Mouse (Mus musculus) neural tube, embryonic 11.5 days (tissue): ENCODE data around the gene Ccdc142. TPM values are rescaled to one million over a fixed set of nuclear protein-coding genes. Genes with fewer than 3 reads are reported as not detected.

Experiments used
- ATAC-seq: fragments of 200-750 bp; cut with Nextera tagmentation; 2 replicates; pipeline ENCODE4 v1.8.0; 2017; ENCODE audit warnings: moderate number of reproducible peaks, mild to moderate bottlenecking, moderate TSS enrichment, moderate library complexity; ENCODE audit not compliant: insufficient read depth, low FRiP score, low TSS enrichment
- DNase-seq: peaks from one replicate; pipeline ENCODE4 v3.0.0-alpha.2; 2015; ENCODE audit warnings: low spot score
- H3K27ac ChIP-seq: fragments of 300-500 bp; sonication (generic); 2 replicates; pipeline ENCODE4 v1.5.1; 2014; ENCODE audit warnings: low read depth, mild to moderate bottlenecking, low read length
- H3K27me3 ChIP-seq: fragments of 300-500 bp; sonication (generic); 2 replicates; pipeline ENCODE4 v1.6.1; 2014; ENCODE audit warnings: mild to moderate bottlenecking, low read length, mixed read lengths; ENCODE audit not compliant: control insufficient read depth, insufficient read depth
- H3K36me3 ChIP-seq: fragments of 300-500 bp; sonication (generic); 2 replicates; pipeline ENCODE4 v1.6.1; 2014; ENCODE audit warnings: mild to moderate bottlenecking, low read length, moderate library complexity, mixed read lengths; ENCODE audit not compliant: control insufficient read depth, insufficient read depth
- H3K4me1 ChIP-seq: fragments of 300-500 bp; sonication (generic); 2 replicates; pipeline ENCODE4 v1.6.1; 2014; ENCODE audit warnings: low read length, mixed read lengths; ENCODE audit not compliant: control insufficient read depth, insufficient read depth
- H3K4me2 ChIP-seq: fragments of 300-500 bp; sonication (generic); 2 replicates; pipeline ENCODE4 v1.6.1; 2014; ENCODE audit warnings: low read depth, mild to moderate bottlenecking, moderate library complexity
- H3K4me3 ChIP-seq: fragments of 300-500 bp; sonication (generic); 2 replicates; pipeline ENCODE4 v1.5.1; 2014; ENCODE audit warnings: low read depth, low read length
- H3K9ac ChIP-seq: fragments of 300-500 bp; sonication (generic); 2 replicates; pipeline ENCODE4 v1.6.1; 2014; ENCODE audit warnings: mild to moderate bottlenecking, low read length
- H3K9me3 ChIP-seq: fragments of 300-500 bp; sonication (generic); 2 replicates; pipeline ENCODE4 v1.6.1; 2016; ENCODE audit warnings: low read length; ENCODE audit not compliant: control insufficient read depth
- WGBS: fragments of 180-500 bp; shearing (Covaris S2); extraction: QIAGEN DNeasy Blood & Tissue Kit; methylation state at CpG from one replicate; pipeline ENCODE4 v1.1.7; 2014; 5-methylcytosine and 5-hydroxymethylcytosine counted together
- polyA plus RNA-seq: library from polyadenylated mRNA; unstranded; fragments of >200 nt; fragmentation: Nextera tagmentation; extraction: Ambion mirVana; gene quantifications from 2 replicates; pipeline ENCODE4 v1.2.1, GENCODE M21; 2014

The Ccdc142 gene
- polyA plus RNA-seq, 1 experiment from 2014 or later = 3.3 TPM

DNA sequence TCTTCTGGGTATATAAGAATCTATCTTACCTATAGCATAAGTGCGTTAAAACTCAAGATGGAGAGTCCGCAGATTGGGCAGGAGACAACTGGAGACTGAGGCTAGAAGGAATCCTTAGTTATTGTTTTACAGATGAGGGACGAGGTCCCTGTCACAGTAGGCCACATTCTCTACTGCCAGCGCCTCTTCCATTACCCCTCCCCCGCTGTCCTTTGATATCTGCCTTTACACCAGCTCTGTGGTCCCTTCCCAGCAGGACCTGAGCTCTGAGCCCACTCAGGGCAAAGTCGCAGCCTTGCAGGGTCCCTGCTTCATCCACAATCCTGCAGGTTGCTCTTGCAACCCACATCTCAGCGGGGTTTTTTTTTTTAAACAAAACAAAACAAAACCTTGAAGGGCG, 33.2 kb upstream of the Ccdc142 start:
- Histone ChIP-seq H3K9me3 (no peaks in the 10 kb centered on the region), H3K27ac (no peak overlapping the region), H3K36me3 (no peaks in the 10 kb centered on the region), H3K4me3 (peak overlapping the region; percentile 28; the same call in 1 of the 2 replicates), H3K4me1 (peaks cover 7% of the 10 kb centered on the region; the same call in 1 of the 2 replicates), H3K4me2 (peak overlapping the region; percentile 24; the same call in 1 of the 2 replicates), H3K9ac (no peak overlapping the region), H3K27me3 (peaks cover 95% of the 10 kb centered on the region)
- 3% methylated on average over 8 of the region's 8 CpGs for WGBS
- ATAC-seq (no peak), DNase-seq (no peak)

- no peak for DNase-seq
- H3K9ac ChIP-seq = peak overlapping the region; percentile 26
- no peak for ATAC-seq
- peaks cover 7% of the 10 kb centered on the region; the same call in 1 of the 2 replicates for H3K4me1 ChIP-seq
- peaks cover 94% of the 10 kb centered on the region for H3K27me3 ChIP-seq
- H3K4me3 ChIP-seq = peak overlapping the region; percentile 28
- H3K27ac ChIP-seq = no peak overlapping the region; the same call in 1 of the 2 replicates
- under 1% methylated on average over 53 of the region's 81 CpGs for WGBS
- H3K9me3 ChIP-seq = no peaks in the 10 kb centered on the region
- peak overlapping the region; percentile 24 for H3K4me2 ChIP-seq
- no peaks in the 10 kb centered on the region for H3K36me3 ChIP-seq
Observed at GRCm38 (mm10) chr6:83068706-83069487, 32.5 kb upstream of the Ccdc142 start.

GRCm38 (mm10) chr6:83069488-83070246, 31.7 kb upstream of the Ccdc142 start:
- DNase-seq (peak; percentile 47), ATAC-seq (no peak)
- Histone ChIP-seq H3K27ac (no peak overlapping the region; the same call in 1 of the 2 replicates), H3K9ac (peak overlapping the region; percentile 26), H3K4me3 (peak overlapping the region; percentile 19), H3K4me1 (peaks cover 7% of the 10 kb centered on the region; the same call in 1 of the 2 replicates), H3K27me3 (peaks cover 94% of the 10 kb centered on the region), H3K36me3 (no peaks in the 10 kb centered on the region), H3K4me2 (peak overlapping the region; percentile 22), H3K9me3 (no peaks in the 10 kb centered on the region)
- WGBS = 1% methylated on average over 52 of the region's 69 CpGs

GRCm38 (mm10) chr6:83070247-83070310, 31.3 kb upstream of the Ccdc142 start, which contains the start of gene Tlx2:
Gene Tlx2, minus strand, starts transcription at chr6:83070293.
- Histone ChIP-seq H3K27me3 (peaks cover 90% of the 10 kb centered on the region), H3K36me3 (no peaks in the 10 kb centered on the region), H3K4me2 (peak within 1 kb of the TSS; percentile 27), H3K27ac (no peak within 1 kb of the TSS; the same call in 1 of the 2 replicates), H3K9ac (peak within 1 kb of the TSS; percentile 26), H3K9me3 (no peaks in the 10 kb centered on the region), H3K4me3 (peak within 1 kb of the TSS; percentile 28), H3K4me1 (peaks cover 7% of the 10 kb centered on the region; the same call in 1 of the 2 replicates)
- WGBS = 0% methylated on average over 10 of the region's 10 CpGs
- no peak for DNase-seq
- ATAC-seq = no peak

GRCm38 (mm10) chr6:83070311-83071219, 30.8 kb upstream of the Ccdc142 start:
- WGBS = 1% methylated on average over 54 of the region's 58 CpGs

GRCm38 (mm10) chr6:83071220-83071619, 30.2 kb upstream of the Ccdc142 start:
- no peak for ATAC-seq

More at GRCm38 (mm10) chr6:83070311-83071219, 30.8 kb upstream of the Ccdc142 start:
- Histone ChIP-seq H3K9ac (peak overlapping the region; percentile 26), H3K4me2 (peak overlapping the region; percentile 27), H3K27me3 (peaks cover 87% of the 10 kb centered on the region), H3K36me3 (no peaks in the 10 kb centered on the region), H3K4me3 (peak overlapping the region; percentile 23), H3K27ac (no peak overlapping the region; the same call in 1 of the 2 replicates), H3K4me1 (peaks cover 7% of the 10 kb centered on the region; the same call in 1 of the 2 replicates), H3K9me3 (no peaks in the 10 kb centered on the region)
- ATAC-seq (no peak), DNase-seq (peak; percentile 59)

GRCm38 (mm10) chr6:83074979-83075378, 26.4 kb upstream of the Ccdc142 start:
- DNase-seq = no peak
- Histone ChIP-seq H3K9ac (no peak overlapping the region), H3K27ac (no peak overlapping the region), H3K36me3 (no peaks in the 10 kb centered on the region), H3K4me1 (peaks cover 10% of the 10 kb centered on the region), H3K27me3 (peaks cover 56% of the 10 kb centered on the region), H3K4me3 (no peak overlapping the region), H3K4me2 (no peak overlapping the region), H3K9me3 (no peaks in the 10 kb centered on the region)
- no peak for ATAC-seq
- 34% methylated on average over 2 of the region's 2 CpGs for whole genome bisulfite sequencing

More at GRCm38 (mm10) chr6:83071220-83071619, 30.2 kb upstream of the Ccdc142 start:
- H3K4me3 ChIP-seq = peak overlapping the region; percentile 23
- no peaks in the 10 kb centered on the region for H3K9me3 ChIP-seq
- no peak overlapping the region; the same call in 1 of the 2 replicates for H3K27ac ChIP-seq
- WGBS = 0% methylated on average over 24 of the region's 24 CpGs
- peak overlapping the region; percentile 27 for H3K4me2 ChIP-seq
- H3K9ac ChIP-seq = 0 out of 2 replicates have a peak overlapping the region, but pooled peaks have one; percentile 22
- H3K36me3 ChIP-seq = no peaks in the 10 kb centered on the region
- H3K4me1 ChIP-seq = peaks cover 7% of the 10 kb centered on the region; the same call in 1 of the 2 replicates
- H3K27me3 ChIP-seq = peaks cover 87% of the 10 kb centered on the region
- DNase-seq = no peak

GRCm38 (mm10) chr6:83077630-83078323, 23.6 kb upstream of the Ccdc142 start, which contains the start of gene Pcgf1:
Gene Pcgf1, plus strand, starts transcription at chr6:83077869.
- H3K27ac ChIP-seq = peak within 1 kb of the TSS; percentile 77
- peak within 1 kb of the TSS; percentile 77 for H3K9ac ChIP-seq
- ATAC-seq = peak; percentile 77
- H3K4me3 ChIP-seq = peak within 1 kb of the TSS; percentile 72
- H3K36me3 ChIP-seq = no peaks in the 10 kb centered on the region; the same call in 1 of the 2 replicates
- no peaks in the 10 kb centered on the region for H3K9me3 ChIP-seq
- under 1% methylated on average over 50 of the region's 54 CpGs for WGBS
- peak within 1 kb of the TSS; percentile 98 for H3K4me2 ChIP-seq
- H3K27me3 ChIP-seq = peaks cover 28% of the 10 kb centered on the region
- peaks cover 5% of the 10 kb centered on the region for H3K4me1 ChIP-seq
- DNase-seq = no peak
